Mouse (Mus musculus) urinary bladder, postnatal 4 days (tissue): ENCODE measurements around the gene 1700013H16Rik.
"Not testable (repeated sequence)": the region's sequence is repeated elsewhere in the genome, so short reads cannot be mapped to it uniquely, and the experiment has no call there.

Source experiments
- DNase-seq, 2 experiments: peaks; one replicate each; pipeline ENCODE4 v3.0.0; 2021 to 2022; ENCODE audit warnings: low spot score in 2 of 2

1700013H16Rik gene

DNA sequence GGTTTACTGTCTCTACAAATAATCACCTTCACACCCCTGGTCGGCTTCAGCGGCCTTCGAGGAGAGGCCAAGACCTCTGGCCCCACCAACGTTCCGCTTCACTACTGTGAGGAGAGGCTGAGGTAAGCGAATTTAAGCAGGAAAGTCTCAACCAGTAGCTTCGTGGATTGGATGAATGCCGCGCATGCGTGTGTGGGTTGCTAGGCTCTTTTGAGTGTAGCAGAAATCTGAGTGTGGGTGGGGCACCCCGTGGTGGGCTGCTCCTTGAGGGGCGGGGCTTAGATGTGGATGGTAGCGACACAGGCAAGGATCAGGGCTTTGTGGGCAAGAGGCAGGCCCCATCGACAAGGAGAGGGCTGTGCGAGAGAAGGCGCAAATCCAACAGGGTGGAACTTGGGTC, at the start of gene 1700013H16Rik:
Gene 1700013H16Rik (minus strand): TSS at position 96 of the 400 bp plus-strand sequence.
- DNase-seq, result no peak

DNA sequence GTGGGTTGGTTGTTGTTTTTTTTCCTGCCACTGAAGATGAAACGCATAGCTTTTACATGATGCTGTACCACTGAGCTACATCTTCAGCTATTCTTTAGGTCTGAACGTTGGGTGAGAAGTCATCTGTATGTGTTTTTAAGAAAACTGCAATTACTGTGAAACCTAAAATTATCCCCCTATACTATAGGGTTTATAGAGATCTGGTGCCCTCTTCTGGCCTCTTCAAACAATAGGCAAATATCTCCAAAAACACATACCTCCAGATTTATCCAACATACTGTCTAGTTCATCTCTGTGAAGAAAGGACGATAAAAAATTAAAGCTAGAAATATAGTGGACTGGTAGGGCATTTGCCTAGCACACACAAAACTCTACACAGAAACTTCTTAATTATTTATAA, 41.4 kb upstream of the 1700013H16Rik start:
- DNase-seq, result no peak

DNA sequence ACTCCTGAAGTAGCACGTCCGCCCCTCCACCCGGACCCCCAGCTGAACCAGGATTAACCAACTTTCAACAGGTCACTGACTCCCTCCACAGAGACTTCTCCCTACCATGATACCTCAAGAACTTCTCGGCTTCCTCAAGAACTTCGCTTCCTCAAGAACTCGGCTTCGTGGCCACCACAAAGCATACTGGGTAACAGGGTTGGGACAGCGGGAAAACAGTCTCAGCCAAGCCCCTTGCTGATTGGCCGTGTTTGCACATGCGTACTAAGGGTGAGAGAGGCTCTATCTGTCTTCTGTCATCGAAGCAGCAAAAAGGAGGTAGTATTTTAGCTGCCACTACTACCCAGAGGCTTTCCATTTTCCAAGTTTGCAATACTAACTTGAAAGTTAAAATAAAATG, 39.9 kb upstream of the 1700013H16Rik start, which contains the start of gene Xlr:
Gene Xlr (minus strand): TSS at position 188 of the 400 bp plus-strand sequence.
- DNase-seq, result not testable (repeated sequence)

DNA sequence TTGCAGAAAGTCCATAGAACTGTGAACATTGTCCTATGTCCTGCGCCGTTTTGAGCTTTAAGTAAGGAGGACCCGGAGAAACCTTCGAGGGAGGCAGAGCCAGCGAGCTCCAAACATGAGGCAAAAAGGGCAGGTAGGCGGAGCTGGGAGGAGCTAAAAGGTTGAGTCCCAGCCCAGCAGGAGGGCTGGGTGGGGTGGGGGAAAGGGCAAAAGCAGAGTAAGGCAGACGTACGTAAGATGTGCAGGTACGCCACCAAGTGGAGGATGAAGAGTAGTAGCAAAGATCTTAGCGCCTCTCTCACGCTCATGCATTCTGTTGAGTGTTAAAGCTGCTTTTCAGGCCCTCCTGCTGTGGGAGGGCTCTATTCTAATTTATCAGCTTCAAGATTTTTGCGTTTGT, 18.6 kb upstream of the 1700013H16Rik start, which contains the start of gene Zfp36l3:
Gene Zfp36l3 (minus strand): TSS at position 119 of the 400 bp plus-strand sequence.
- no peak for DNase-seq

DNA sequence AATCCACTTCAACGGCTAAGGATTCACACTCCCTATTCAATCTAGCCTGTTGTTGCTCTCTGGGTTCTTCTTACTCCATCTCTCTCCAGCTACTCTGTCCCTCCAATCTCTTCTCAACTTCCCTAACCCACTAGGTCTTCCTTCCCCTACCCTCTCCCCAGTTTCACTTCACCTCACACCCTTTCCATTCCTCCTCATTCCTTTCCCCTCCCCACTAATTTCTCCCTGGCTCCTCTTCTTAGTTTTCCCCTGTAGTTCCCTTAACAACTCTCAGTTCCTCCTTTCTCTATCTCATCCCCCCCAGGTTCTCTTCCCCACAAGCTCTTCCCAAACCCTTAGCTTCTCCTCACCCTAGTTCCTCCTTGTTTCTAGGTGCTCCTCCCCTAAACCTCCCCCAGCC, 4.8 kb downstream of the 1700013H16Rik start:
- DNase-seq, result no peak

DNA sequence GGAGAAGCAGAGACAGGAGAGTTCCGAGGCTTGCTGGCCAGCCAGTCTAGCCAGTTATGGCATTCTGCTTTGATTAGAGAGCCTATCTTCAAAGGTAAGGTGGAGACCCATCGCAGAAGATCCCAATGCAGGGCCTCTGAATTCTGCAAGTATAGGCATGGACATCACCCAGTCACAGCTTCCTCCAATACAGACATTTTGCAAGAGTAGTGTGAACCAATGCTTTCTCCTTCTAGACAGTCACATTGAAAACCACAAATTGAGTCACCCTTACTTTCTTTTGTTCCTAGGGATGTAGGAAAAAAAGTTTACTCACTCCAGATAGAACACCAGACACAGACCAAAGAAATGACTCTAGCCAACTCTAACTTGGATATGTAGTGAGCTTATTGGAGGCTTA, 28.7 kb downstream of the 1700013H16Rik start:
- DNase-seq, result no peak

DNA sequence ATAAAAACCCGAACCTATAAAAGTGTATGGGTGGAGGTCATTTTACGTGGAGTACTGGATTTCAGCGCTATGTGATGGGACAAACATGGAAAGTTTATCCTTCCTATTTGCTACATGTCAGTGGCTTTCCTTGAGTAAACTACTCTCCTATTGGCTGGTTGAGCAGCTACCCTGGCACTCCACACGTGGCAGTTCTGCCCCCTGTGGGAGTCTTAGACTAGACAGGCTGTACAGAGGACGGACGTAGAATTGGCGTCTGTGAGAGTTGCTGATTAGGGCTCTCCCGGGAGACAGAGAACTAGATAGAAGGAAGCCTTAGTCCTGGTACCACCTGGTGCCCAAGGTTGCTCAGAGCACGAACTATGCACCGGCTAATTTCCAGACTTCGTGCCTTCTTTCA, 33.0 kb downstream of the 1700013H16Rik start, which contains the start of gene 4930502E18Rik:
Gene 4930502E18Rik (plus strand): TSS at position 231 of the 400 bp plus-strand sequence.
- DNase-seq, result no peak

DNA sequence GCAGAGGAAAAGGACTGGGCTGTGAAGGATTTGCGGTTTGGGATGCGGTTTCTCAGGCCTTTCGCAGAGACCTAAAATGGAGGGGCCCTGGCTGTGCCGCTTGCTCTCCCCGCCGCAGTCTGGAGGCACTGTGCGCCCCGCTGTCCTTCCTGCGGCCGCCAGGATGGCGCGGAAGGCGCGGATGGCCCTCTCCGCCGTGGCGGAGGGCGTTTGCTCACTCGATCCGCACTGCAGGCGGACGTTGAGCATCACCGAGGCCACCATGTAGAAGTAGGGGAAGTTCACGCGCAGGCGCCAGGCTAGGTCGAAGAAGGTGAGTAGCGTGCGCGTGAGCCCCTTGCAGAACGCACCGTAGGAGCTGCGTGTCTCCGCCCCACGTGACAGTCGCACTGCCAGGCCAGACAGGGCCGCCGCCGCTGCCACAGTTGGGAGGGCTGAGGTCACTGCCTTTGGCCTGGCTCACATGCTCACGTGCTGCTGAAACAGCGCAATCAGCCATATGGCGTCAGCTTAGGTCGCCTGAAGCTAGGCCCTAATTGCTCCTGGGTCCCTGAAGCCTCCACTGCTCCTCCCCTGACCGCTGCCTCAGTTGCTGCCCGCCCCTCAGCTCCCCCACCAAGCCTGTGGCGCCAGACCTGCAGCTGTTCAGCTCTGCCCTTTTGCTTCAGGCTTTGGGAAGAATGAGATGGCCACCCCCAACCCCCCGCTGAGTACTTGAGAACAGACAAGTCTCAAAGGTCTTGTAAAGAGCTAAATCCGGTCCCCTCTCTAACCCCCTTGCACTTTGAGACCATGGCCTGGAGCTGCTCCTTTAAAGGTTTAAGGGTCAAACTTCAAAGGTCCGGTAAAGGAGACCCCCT, 41.1 kb downstream of the 1700013H16Rik start:
- DNase-seq, result peak in 1 of 2 experiments; percentile 20

DNA sequence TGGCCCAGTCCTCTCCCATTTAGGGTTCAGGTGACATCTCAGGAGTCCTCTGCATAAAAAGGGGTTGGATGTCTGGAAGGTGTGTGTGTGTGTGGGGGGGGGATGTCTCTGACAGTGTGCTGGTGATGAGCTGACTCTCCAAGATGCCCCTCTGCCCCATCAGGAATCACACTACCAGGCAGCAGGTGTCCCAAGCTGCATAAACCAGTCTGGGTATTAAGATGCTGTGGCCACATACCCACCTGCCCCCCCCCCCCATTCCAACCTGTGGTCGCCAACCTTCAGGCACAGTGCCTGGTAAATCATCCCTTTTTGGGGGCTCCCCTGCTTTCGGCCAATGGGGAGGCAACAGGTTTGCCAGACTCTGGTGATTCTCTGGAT, 41.7 kb downstream of the 1700013H16Rik start:
- no peak for DNase-seq

DNA sequence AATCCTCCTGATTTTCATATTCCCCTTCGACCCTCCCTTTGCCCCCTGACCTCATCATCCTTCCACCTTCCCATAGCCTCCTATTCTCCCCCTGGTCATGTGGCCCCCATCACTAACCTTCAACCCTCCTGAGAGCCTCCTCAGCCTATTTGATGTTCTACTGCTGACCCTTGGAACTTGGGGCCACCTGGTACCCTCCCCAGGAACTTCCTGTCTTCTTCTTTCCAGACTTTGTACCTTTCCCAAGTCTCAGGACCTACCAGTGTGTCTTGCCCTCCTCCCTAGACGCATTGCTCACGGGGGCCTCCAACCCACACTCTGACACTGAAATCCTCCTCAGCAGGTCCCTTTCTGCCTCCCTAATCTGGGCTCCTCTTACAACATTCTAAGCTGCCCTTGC, 55.0 kb downstream of the 1700013H16Rik start:
- DNase-seq, result no peak

DNA sequence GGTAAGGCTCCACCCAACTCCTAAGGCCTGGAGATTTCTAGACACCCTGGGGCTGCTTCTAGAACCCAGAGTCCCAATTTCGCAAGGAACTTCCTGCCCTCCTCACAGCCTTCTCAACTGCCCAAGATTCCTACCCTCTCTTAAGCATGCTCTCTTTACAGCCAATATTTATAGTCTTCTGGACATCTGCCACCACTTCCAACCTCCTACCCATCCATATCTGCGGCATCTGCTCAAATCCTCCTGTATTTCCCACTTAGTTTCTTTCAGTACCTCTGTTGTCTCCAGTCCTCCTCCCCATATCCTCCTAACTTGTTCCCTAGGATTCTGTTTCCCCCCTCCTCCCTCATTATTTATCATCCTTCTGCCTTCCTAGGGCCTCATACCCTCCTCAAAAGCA, 58.4 kb downstream of the 1700013H16Rik start:
- no peak for DNase-seq

DNA sequence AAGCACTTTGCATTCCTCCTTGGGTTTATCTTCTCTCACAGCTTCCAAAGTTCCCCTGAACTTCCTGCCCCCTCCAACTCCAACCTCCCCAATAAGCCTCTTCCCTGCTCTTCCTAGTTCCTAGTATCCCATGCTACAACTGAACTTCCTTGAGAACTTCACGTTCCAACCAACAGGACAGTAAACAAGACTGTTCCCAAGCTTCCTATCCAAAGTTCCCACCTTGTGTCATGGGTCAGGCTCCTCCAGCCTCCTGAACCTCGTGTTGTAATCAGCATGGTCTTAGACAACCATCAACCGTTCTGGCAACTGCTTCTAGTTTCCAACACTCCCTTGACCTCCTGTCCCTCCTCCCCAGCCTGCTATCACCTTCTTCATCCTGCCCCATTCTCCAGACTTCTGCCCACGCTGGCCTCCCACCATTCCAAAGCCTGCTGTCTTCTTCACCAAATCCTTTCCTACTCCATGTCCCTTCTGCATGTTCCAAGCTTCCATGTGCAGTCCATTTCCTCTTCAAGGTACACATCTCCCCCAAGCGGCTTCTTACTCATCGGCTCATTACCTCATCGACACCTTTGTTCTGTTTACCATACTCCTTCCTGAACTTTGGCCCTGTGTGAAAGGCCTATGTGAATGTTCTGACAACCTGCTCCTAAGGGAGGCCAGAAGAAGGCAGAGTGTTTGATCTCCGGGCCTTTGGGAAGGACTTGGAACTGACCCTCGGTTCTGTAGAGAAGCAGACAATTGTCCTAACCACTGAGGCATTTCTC, 63.4 kb downstream of the 1700013H16Rik start:
- DNase-seq, result no peak

DNA sequence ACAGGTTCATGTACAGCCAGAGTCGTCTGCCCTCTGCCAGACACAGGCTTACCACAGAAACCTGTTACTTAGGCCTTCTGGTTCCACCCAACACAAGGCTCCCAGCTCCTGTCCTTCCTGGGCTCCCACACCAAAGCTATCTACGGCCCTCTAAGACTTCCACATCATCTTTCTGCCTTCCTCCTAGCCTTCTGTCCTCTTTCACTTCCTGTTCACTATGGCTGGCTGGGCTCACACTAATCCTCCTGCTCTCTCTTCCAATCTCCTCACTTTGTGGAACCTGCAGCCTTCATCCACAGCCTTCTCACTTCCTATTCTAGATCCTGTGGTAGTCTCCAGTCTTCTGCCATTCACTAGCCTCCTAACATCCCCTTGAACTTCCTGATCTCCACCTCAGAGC, 64.5 kb downstream of the 1700013H16Rik start:
- no peak for DNase-seq
